Comparison of ENCODE assay signal across 10 mouse cellular contexts in genomic region chr5:30014580-30014979, GRCm38 (mm10). TPM values are rescaled to one million over a fixed set of nuclear protein-coding genes. Genes with fewer than 3 reads are reported as not detected.
DNase-seq lines count a peak whose midpoint lies in the region; ATAC-seq and TF ChIP-seq lines count a peak whose summit lies in the region.
"Had no signal": no experiment of that assay in that cellular context is flagged by ENCODE, and none has a peak within 500 bp of the region (broad histone marks: within the 10 kb centered on the region; RNA-seq: fewer than 3 reads in every experiment).

No protein-coding gene starts in this region.

- H3K4me3 ChIP-seq in intestine, postnatal 0 days (ENCODE audit: low read depth, low read length): no peak overlapping the region
- H3K4me3 ChIP-seq in intestine, embryonic 16.5 days (ENCODE audit: low read length): no peak overlapping the region
- no peak overlapping the region for H3K4me3 ChIP-seq in thymus, adult 2 months (ENCODE audit: control insufficient read depth, insufficient read depth, low read length)
- H3K4me3 ChIP-seq in cortical plate, adult 2 months (ENCODE audit: insufficient read depth, low read length): no peak overlapping the region
- H3K4me3 ChIP-seq in forebrain, embryonic 10.5 days: no peak overlapping the region
- H3K4me3 ChIP-seq: embryonic facial prominence, embryonic 15.5 days; limb, embryonic 12.5 days had no signal

- 44% methylated on average over 2 of the region's 2 CpGs for WGBS in intestine, postnatal 0 days
- 58% methylated on average over 2 of the region's 2 CpGs for WGBS in intestine, embryonic 16.5 days
- WGBS in thymus, adult 2 months: 43% methylated on average over 2 of the region's 2 CpGs
- 72% methylated on average over 2 of the region's 2 CpGs for WGBS in forebrain, embryonic 10.5 days

- H3K27ac ChIP-seq in intestine, postnatal 0 days (ENCODE audit: low read depth, low read length): no peak overlapping the region
- no peak overlapping the region for H3K27ac ChIP-seq in intestine, embryonic 16.5 days (ENCODE audit: low read length)
- no peak overlapping the region for H3K27ac ChIP-seq in thymus, adult 2 months (ENCODE audit: control insufficient read depth, insufficient read depth, low read length)
- no peak overlapping the region for H3K27ac ChIP-seq in cortical plate, adult 2 months (ENCODE audit: insufficient read depth, low read length)
- H3K27ac ChIP-seq in forebrain, embryonic 10.5 days: no peak overlapping the region
- H3K27ac ChIP-seq: embryonic facial prominence, embryonic 15.5 days; limb, embryonic 12.5 days had no signal

- H3K4me1 ChIP-seq in intestine, postnatal 0 days (replicated peaks; ENCODE audit: control insufficient read depth, insufficient read depth, low read length): no peaks in the 10 kb centered on the region
- no peaks in the 10 kb centered on the region for H3K4me1 ChIP-seq in intestine, embryonic 16.5 days (ENCODE audit: control insufficient read depth, insufficient read depth, low read length)
- no peaks in the 10 kb centered on the region for H3K4me1 ChIP-seq in thymus, adult 2 months (replicated peaks; ENCODE audit: control insufficient read depth, insufficient read depth, low read length)
- no peaks in the 10 kb centered on the region for H3K4me1 ChIP-seq in cortical plate, adult 2 months (ENCODE audit: control insufficient read depth, insufficient read depth, low read length)
- 0 out of 2 replicates have a peak, but pooled peaks cover 2% of the 10 kb centered on the region for H3K4me1 ChIP-seq in forebrain, embryonic 10.5 days
- H3K4me1 ChIP-seq: limb, embryonic 12.5 days had no signal

- H3K36me3 ChIP-seq in intestine, postnatal 0 days (ENCODE audit: control insufficient read depth, insufficient read depth): no peaks in the 10 kb centered on the region
- no peaks in the 10 kb centered on the region for H3K36me3 ChIP-seq in intestine, embryonic 16.5 days (ENCODE audit: control insufficient read depth, insufficient read depth, low read length)
- H3K36me3 ChIP-seq in thymus, adult 2 months (ENCODE audit: control insufficient read depth, insufficient read depth, low read length): no peaks in the 10 kb centered on the region
- H3K36me3 ChIP-seq in forebrain, embryonic 10.5 days (replicated peaks): no peaks in the 10 kb centered on the region
- H3K36me3 ChIP-seq: embryonic facial prominence, embryonic 15.5 days; limb, embryonic 12.5 days had no signal

- TF ChIP-seq CTCF in intestine, postnatal 0 days (IDR thresholded peaks at IDR 0.05; ENCODE audit: low read depth): peak; percentile 75
- TF ChIP-seq CTCF in thymus, adult 2 months (IDR thresholded peaks at IDR 0.05; ENCODE audit: borderline replicate concordance, control insufficient read depth, extremely low read depth, insufficient read depth, low read length, poor library complexity): no peak
- 0 out of 2 replicates have a peak, but pooled peaks have one; percentile 6 for TF ChIP-seq CTCF in cortical plate, adult 2 months (IDR thresholded peaks at IDR 0.05; ENCODE audit: extremely low read depth, insufficient read depth, low read length)

- no peaks in the 10 kb centered on the region for H3K27me3 ChIP-seq in intestine, postnatal 0 days (replicated peaks; ENCODE audit: control insufficient read depth, insufficient read depth, low read length)
- H3K27me3 ChIP-seq in intestine, embryonic 16.5 days (replicated peaks; ENCODE audit: control insufficient read depth, insufficient read depth, low read length): no peaks in the 10 kb centered on the region
- no peaks in the 10 kb centered on the region for H3K27me3 ChIP-seq in thymus, adult 2 months (ENCODE audit: control insufficient read depth, insufficient read depth, low read length)
- no peaks in the 10 kb centered on the region for H3K27me3 ChIP-seq in forebrain, embryonic 10.5 days (ENCODE audit: poor library complexity, severe bottlenecking)
- H3K27me3 ChIP-seq: embryonic facial prominence, embryonic 15.5 days; limb, embryonic 12.5 days had no signal

- peak; percentile 5 for DNase-seq in thymus, adult 2 months
- no peak for DNase-seq in thymus, postnatal 36 days
- DNase-seq in retina, postnatal 1 day: peak; percentile 18
- no peak for DNase-seq in gastrocnemius, adult 8-10 months (ENCODE audit: low spot score in 2 of 2)
- no peak for DNase-seq in forebrain, embryonic 10.5 days (ENCODE audit: extremely low spot score, low spot score)

- H3K9me3 ChIP-seq in intestine, postnatal 0 days (ENCODE audit: control insufficient read depth): no peaks in the 10 kb centered on the region
- no peaks in the 10 kb centered on the region for H3K9me3 ChIP-seq in intestine, embryonic 16.5 days (ENCODE audit: control insufficient read depth, low read length)
- H3K9me3 ChIP-seq in forebrain, embryonic 10.5 days: no peaks in the 10 kb centered on the region
- H3K9me3 ChIP-seq: embryonic facial prominence, embryonic 15.5 days; limb, embryonic 12.5 days had no signal

- no peak overlapping the region for H3K4me2 ChIP-seq in intestine, postnatal 0 days (replicated peaks; ENCODE audit: low read depth)
- no peak overlapping the region for H3K4me2 ChIP-seq in intestine, embryonic 16.5 days (ENCODE audit: low read depth, low read length)
- H3K4me2 ChIP-seq: embryonic facial prominence, embryonic 15.5 days; limb, embryonic 12.5 days had no signal

- no peak for ATAC-seq in intestine, postnatal 0 days
- ATAC-seq in intestine, embryonic 16.5 days: no peak

- no peak for TF ChIP-seq POLR2A in thymus, adult 2 months (IDR thresholded peaks at IDR 0.05; ENCODE audit: control insufficient read depth, extremely low read depth, insufficient read depth, low read length, poor library complexity)
- TF ChIP-seq POLR2A in cortical plate, adult 2 months (IDR thresholded peaks at IDR 0.05; ENCODE audit: extremely low read depth, insufficient read depth, low read length): no peak

- no peak overlapping the region for H3K9ac ChIP-seq in intestine, postnatal 0 days (ENCODE audit: low read depth, low read length)
- H3K9ac ChIP-seq in intestine, embryonic 16.5 days (ENCODE audit: low read depth, low read length): no peak overlapping the region
- H3K9ac ChIP-seq: embryonic facial prominence, embryonic 15.5 days; limb, embryonic 12.5 days had no signal

RNA-seq across cellular contexts. Expression of gene Il6, which starts 1.7 kb away (rescaled TPM):
- 0.17 and 0.34 TPM in 2 replicates for polyA plus RNA-seq in intestine, postnatal 0 days (2015; fragmentation: Nextera tagmentation; extraction: Ambion mirVana)
- polyA plus RNA-seq in intestine, embryonic 16.5 days (2015; fragmentation: Nextera tagmentation; extraction: Ambion mirVana): 0.16 and 0.18 TPM in 2 replicates
- 0.20 TPM in 1 of 2 replicates, not detected in the other for polyA plus RNA-seq in thymus, adult 2 months (2012; rRNA removed)
- polyA plus RNA-seq in cortical plate, adult 2 months (2012; rRNA removed): not detected in 2 replicates
- total RNA-seq in gastrocnemius, adult 8-10 months (2022): not detected
- not detected in 2 replicates for polyA plus RNA-seq in forebrain, embryonic 10.5 days (2016; fragmentation: Nextera tagmentation; extraction: Ambion mirVana)
- polyA plus RNA-seq: limb, embryonic 12.5 days had no signal

RNA-seq across cellular contexts. Expression of gene Tyms, which starts 58.8 kb away (rescaled TPM):
- 78.7 and 80.9 TPM in 2 replicates for polyA plus RNA-seq in intestine, postnatal 0 days (2015; fragmentation: Nextera tagmentation; extraction: Ambion mirVana)
- polyA plus RNA-seq in intestine, embryonic 16.5 days (2015; fragmentation: Nextera tagmentation; extraction: Ambion mirVana): 224 and 260 TPM in 2 replicates
- polyA plus RNA-seq in thymus, adult 2 months (2012; rRNA removed): 130 and 174 TPM in 2 replicates
- polyA plus RNA-seq in cortical plate, adult 2 months (2012; rRNA removed): 3.3 and 4.0 TPM in 2 replicates
- total RNA-seq in gastrocnemius, adult 8-10 months (2022): 1 to 10 TPM in 1 of 4 experiments, under 1 TPM in 3; 0.51 to 1.0 (median 0.71) TPM
- 379 and 391 TPM in 2 replicates for polyA plus RNA-seq in forebrain, embryonic 10.5 days (2016; fragmentation: Nextera tagmentation; extraction: Ambion mirVana)

Comparison
In these comparisons a context has a peak if more than half of its experiments do, and no peak if none do; other contexts are left out.
1. DNase-seq: peak in thymus, adult 2 months (single experiment) and retina, postnatal 1 day (single experiment); none in thymus, postnatal 36 days (0 of 2), gastrocnemius, adult 8-10 months (0 of 2) and forebrain, embryonic 10.5 days (single experiment).
2. RNA of gene Tyms, which starts 58.8 kb away (polyA plus RNA-seq): 379 to 391 TPM in forebrain, embryonic 10.5 days, 224 to 260 TPM in intestine, embryonic 16.5 days, 130 to 174 TPM in thymus, adult 2 months and 78.7 to 80.9 TPM in intestine, postnatal 0 days; 3.3 to 4.0 TPM in cortical plate, adult 2 months; every median in the first group is over 10 times any median in the second.